Mouse (Mus musculus): ENCODE measurements around the gene Cpsf7. TPM values are rescaled to one million over a fixed set of nuclear protein-coding genes. Genes with fewer than 3 reads are reported as not detected.
"Not testable (repeated sequence)": the region's sequence is repeated elsewhere in the genome, so short reads cannot be mapped to it uniquely, and the experiment has no call there.

Cpsf7 gene
- polyA plus RNA-seq, 1 experiment from 2014 or later, result 17.7 TPM

DNA sequence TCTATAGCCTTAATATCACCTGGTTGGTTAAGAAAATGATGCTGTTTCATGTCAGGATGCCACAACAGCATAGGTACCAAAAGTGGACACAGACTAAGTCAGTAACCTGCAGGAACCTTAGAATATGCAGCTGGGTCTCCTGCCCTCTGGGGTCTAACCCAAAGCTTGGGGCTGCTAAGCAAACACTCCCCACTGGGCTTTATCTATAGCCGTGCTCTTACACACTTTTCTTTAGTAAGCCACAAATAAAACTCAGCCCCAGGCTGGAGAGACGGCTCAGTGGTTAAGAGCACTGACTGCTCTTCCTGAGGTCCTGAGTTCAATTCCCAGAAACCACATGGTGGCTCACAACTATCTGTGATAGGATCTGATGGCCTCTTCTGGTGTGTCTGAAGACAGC lies 31.9 kb downstream of the Cpsf7 start:
- no peak for ATAC-seq
- no peaks in the 10 kb centered on the region for H3K9me3 ChIP-seq (ENCODE audit: control insufficient read depth)
- peaks cover 10% of the 10 kb centered on the region; the same call in 1 of the 2 replicates for H3K4me1 ChIP-seq (replicated peaks; ENCODE audit: control insufficient read depth, insufficient read depth, low read length)
- H3K9ac ChIP-seq (ENCODE audit: low read depth, low read length), result no peak overlapping the region
- TF ChIP-seq CTCF (IDR thresholded peaks at IDR 0.05; ENCODE audit: low read depth), result no peak
- no peak overlapping the region for H3K27ac ChIP-seq (ENCODE audit: low read depth, low read length)
- 63% methylated on average over 2 of the region's 2 CpGs for WGBS
- H3K27me3 ChIP-seq (replicated peaks; ENCODE audit: control insufficient read depth, insufficient read depth, low read length), result no peaks in the 10 kb centered on the region
- no peak overlapping the region for H3K4me3 ChIP-seq (ENCODE audit: low read depth, low read length)
- no peak overlapping the region for H3K4me2 ChIP-seq (replicated peaks; ENCODE audit: low read depth)
- H3K36me3 ChIP-seq (ENCODE audit: control insufficient read depth, insufficient read depth), result no peaks in the 10 kb centered on the region

DNA sequence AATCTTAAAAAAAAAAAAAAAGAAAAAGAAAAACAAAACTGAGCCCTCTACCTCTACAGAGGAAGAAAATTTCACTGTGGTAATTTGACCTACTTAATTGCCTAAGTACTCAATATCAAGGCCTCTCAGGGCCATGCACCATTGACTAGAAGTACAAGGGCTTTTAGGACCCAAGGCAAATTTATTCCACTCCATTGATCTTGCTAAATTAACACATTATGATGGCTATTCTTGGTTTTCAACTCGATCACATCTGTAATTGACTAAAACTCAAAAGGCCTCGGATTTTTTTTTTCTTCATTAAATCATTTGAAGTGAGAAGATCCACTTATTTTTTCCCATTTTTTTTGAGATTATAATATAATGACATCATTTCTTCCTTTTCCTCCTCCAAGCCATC lies 32.4 kb downstream of the Cpsf7 start:
- Histone ChIP-seq H3K9ac (ENCODE audit: low read depth, low read length) (no peak overlapping the region), H3K36me3 (ENCODE audit: control insufficient read depth, insufficient read depth) (no peaks in the 10 kb centered on the region), H3K9me3 (ENCODE audit: control insufficient read depth) (no peaks in the 10 kb centered on the region), H3K4me2 (replicated peaks; ENCODE audit: low read depth) (no peak overlapping the region), H3K27ac (ENCODE audit: low read depth, low read length) (no peak overlapping the region), H3K4me3 (ENCODE audit: low read depth, low read length) (no peak overlapping the region), H3K4me1 (replicated peaks; ENCODE audit: control insufficient read depth, insufficient read depth, low read length) (peaks cover 10% of the 10 kb centered on the region; the same call in 1 of the 2 replicates), H3K27me3 (replicated peaks; ENCODE audit: control insufficient read depth, insufficient read depth, low read length) (no peaks in the 10 kb centered on the region)
- no peak for TF ChIP-seq CTCF (IDR thresholded peaks at IDR 0.05; ENCODE audit: low read depth)
- ATAC-seq, result no peak
- WGBS, result 80% methylated on average over 2 of the region's 2 CpGs

- H3K9ac ChIP-seq (ENCODE audit: low read depth, low read length); H3K4me3 ChIP-seq (ENCODE audit: low read depth, low read length); H3K27ac ChIP-seq (ENCODE audit: low read depth, low read length); H3K27me3 ChIP-seq (replicated peaks; ENCODE audit: control insufficient read depth, insufficient read depth, low read length); H3K9me3 ChIP-seq (ENCODE audit: control insufficient read depth); H3K4me1 ChIP-seq (replicated peaks; ENCODE audit: control insufficient read depth, insufficient read depth, low read length); H3K4me2 ChIP-seq (replicated peaks; ENCODE audit: low read depth); H3K36me3 ChIP-seq (ENCODE audit: control insufficient read depth, insufficient read depth); ATAC-seq: not testable (repeated sequence)
- peak; percentile 40 for TF ChIP-seq CTCF (IDR thresholded peaks at IDR 0.05; ENCODE audit: low read depth)
- WGBS, result 71% methylated on average over 4 of the region's 4 CpGs
Measured at GRCm38 (mm10) chr19:10557837-10558375, 32.8 kb downstream of the Cpsf7 start.

DNA sequence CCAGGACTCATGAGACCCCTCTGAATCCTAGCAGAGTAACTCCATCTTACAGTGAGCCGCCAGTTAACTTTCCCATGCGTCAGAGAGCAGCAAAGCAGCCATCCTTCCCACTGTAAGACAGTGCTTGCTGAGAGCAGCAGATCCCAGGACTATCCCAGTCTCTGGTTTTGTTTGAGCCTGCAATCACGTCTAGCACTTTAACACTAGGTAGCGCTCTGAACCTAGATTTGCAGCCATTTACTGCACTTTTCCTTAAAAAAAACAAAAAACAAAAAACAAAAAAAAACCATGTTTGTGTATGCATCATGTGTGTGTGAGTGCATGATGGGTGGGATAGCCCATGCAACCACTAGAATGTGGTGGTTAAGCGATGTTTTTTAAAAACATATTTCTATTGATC lies 35.0 kb downstream of the Cpsf7 start:
- Histone ChIP-seq H3K9me3 (ENCODE audit: control insufficient read depth) (no peaks in the 10 kb centered on the region), H3K27ac (ENCODE audit: low read depth, low read length) (no peak overlapping the region), H3K4me1 (replicated peaks; ENCODE audit: control insufficient read depth, insufficient read depth, low read length) (0 out of 2 replicates have a peak, but pooled peaks cover 6% of the 10 kb centered on the region), H3K9ac (ENCODE audit: low read depth, low read length) (no peak overlapping the region), H3K27me3 (replicated peaks; ENCODE audit: control insufficient read depth, insufficient read depth, low read length) (no peaks in the 10 kb centered on the region), H3K36me3 (ENCODE audit: control insufficient read depth, insufficient read depth) (no peaks in the 10 kb centered on the region), H3K4me3 (ENCODE audit: low read depth, low read length) (no peak overlapping the region), H3K4me2 (replicated peaks; ENCODE audit: low read depth) (no peak overlapping the region)
- TF ChIP-seq CTCF (IDR thresholded peaks at IDR 0.05; ENCODE audit: low read depth), result peak; percentile 63
- 44% methylated on average over 5 of the region's 5 CpGs for WGBS
- ATAC-seq, result no peak

- Histone ChIP-seq H3K36me3 (ENCODE audit: control insufficient read depth, insufficient read depth) (no peaks in the 10 kb centered on the region), H3K9ac (ENCODE audit: low read depth, low read length) (no peak overlapping the region), H3K9me3 (ENCODE audit: control insufficient read depth) (no peaks in the 10 kb centered on the region), H3K27me3 (replicated peaks; ENCODE audit: control insufficient read depth, insufficient read depth, low read length) (no peaks in the 10 kb centered on the region), H3K4me2 (replicated peaks; ENCODE audit: low read depth) (no peak overlapping the region), H3K27ac (ENCODE audit: low read depth, low read length) (0 out of 2 replicates have a peak overlapping the region, but pooled peaks have one; percentile 28), H3K4me1 (replicated peaks; ENCODE audit: control insufficient read depth, insufficient read depth, low read length) (no peaks in the 10 kb centered on the region), H3K4me3 (ENCODE audit: low read depth, low read length) (no peak overlapping the region)
- 48% methylated on average over 6 of the region's 6 CpGs for WGBS
- TF ChIP-seq CTCF (IDR thresholded peaks at IDR 0.05; ENCODE audit: low read depth), result no peak
- ATAC-seq, result no peak
Measured at GRCm38 (mm10) chr19:10561558-10562314, 36.7 kb downstream of the Cpsf7 start.

DNA sequence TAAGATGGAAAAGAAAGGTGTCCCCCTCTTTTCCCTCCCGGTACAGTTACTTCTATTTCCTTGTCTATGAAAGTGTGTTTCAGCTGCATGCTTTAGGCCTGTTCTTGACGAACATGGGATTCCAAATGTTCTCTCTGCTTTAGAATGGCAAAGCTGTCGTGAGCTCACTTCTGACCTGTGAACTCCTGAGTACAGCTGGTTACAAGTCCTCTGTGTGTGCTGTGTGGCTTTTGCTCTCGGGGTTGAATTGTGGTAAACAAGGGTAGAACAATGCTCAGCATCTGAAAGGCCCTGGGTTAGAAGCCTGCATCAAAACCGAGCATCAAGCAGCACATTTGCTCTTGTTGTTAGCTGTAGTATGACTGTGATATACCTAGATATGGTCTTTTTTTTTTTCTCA lies 37.3 kb downstream of the Cpsf7 start:
- 66% methylated on average over 5 of the region's 5 CpGs for WGBS

More for the DNA sequence above, 37.3 kb downstream of the Cpsf7 start:
- Histone ChIP-seq H3K27ac (ENCODE audit: low read depth, low read length) (no peak overlapping the region), H3K9me3 (ENCODE audit: control insufficient read depth) (no peaks in the 10 kb centered on the region), H3K36me3 (ENCODE audit: control insufficient read depth, insufficient read depth) (no peaks in the 10 kb centered on the region), H3K27me3 (replicated peaks; ENCODE audit: control insufficient read depth, insufficient read depth, low read length) (no peaks in the 10 kb centered on the region), H3K9ac (ENCODE audit: low read depth, low read length) (no peak overlapping the region), H3K4me1 (replicated peaks; ENCODE audit: control insufficient read depth, insufficient read depth, low read length) (no peaks in the 10 kb centered on the region), H3K4me2 (replicated peaks; ENCODE audit: low read depth) (no peak overlapping the region), H3K4me3 (ENCODE audit: low read depth, low read length) (no peak overlapping the region)
- no peak for ATAC-seq
- TF ChIP-seq CTCF (IDR thresholded peaks at IDR 0.05; ENCODE audit: low read depth), result no peak

All from intestine, postnatal 0 days (tissue).